Mouse (Mus musculus): ENCODE measurements around the gene Trmt2a.

GRCm38 (mm10) chr16:18228856-18229255 lies 19.6 kb upstream of the Trmt2a start:
- TF ChIP-seq CTCF (IDR thresholded peaks at IDR 0.05; ENCODE audit: low read depth, low read length) (no peak), POLR2AphosphoS5 (IDR thresholded peaks at IDR 0.05; ENCODE audit: insufficient replicate concordance, low read depth, low read length) (no peak), TAL1 (conservative IDR thresholded peaks at IDR 0.05; ENCODE audit: low read depth, low read length) (no peak), GATA1 (IDR thresholded peaks at IDR 0.05; ENCODE audit: borderline replicate concordance, low read length) (no peak), GATA2 (IDR thresholded peaks at IDR 0.05; ENCODE audit: borderline replicate concordance, low read depth, low read length) (no peak)

Measured in G1E (cell line).